Mouse (Mus musculus) right cerebral cortex, postnatal 4 days (tissue): ENCODE measurements around the gene Slc16a4.
"Not testable (repeated sequence)": the region's sequence is repeated elsewhere in the genome, so short reads cannot be mapped to it uniquely, and the experiment has no call there.

Experiments
- DNase-seq: peaks from one replicate; pipeline ENCODE4 v3.0.0-alpha.2; 2022

Slc16a4 gene

GRCm38 (mm10) chr3:107296917-107297316 lies 5.9 kb downstream of the Slc16a4 start:
- DNase-seq: not testable (repeated sequence)

GRCm38 (mm10) chr3:107317338-107317737 lies 26.3 kb downstream of the Slc16a4 start:
- DNase-seq: no peak

GRCm38 (mm10) chr3:107321141-107321540 lies 30.1 kb downstream of the Slc16a4 start:
- no peak for DNase-seq

- DNase-seq: no peak
Observed at GRCm38 (mm10) chr3:107321776-107322175, 30.7 kb downstream of the Slc16a4 start.

- DNase-seq: no peak
Observed at GRCm38 (mm10) chr3:107326442-107326841, 35.4 kb downstream of the Slc16a4 start.

- no peak for DNase-seq
Observed at GRCm38 (mm10) chr3:107330503-107331424, 39.7 kb downstream of the Slc16a4 start.

- no peak for DNase-seq
Observed at GRCm38 (mm10) chr3:107331746-107332126, 40.7 kb downstream of the Slc16a4 start.

GRCm38 (mm10) chr3:107332127-107332959 lies 41.3 kb downstream of the Slc16a4 start:
- peak; percentile 26 for DNase-seq

- DNase-seq: peak; percentile 86
Observed at GRCm38 (mm10) chr3:107332960-107333380, 41.9 kb downstream of the Slc16a4 start.

GRCm38 (mm10) chr3:107333381-107334201 lies 42.6 kb downstream of the Slc16a4 start, which contains the start of gene Rbm15:
Gene Rbm15, minus strand, starts transcription at chr3:107333673.
- peak; percentile 87 for DNase-seq

GRCm38 (mm10) chr3:107334202-107334934 lies 43.3 kb downstream of the Slc16a4 start:
- DNase-seq: no peak

GRCm38 (mm10) chr3:107343971-107344370 lies 52.9 kb downstream of the Slc16a4 start:
- DNase-seq: no peak

GRCm38 (mm10) chr3:107345033-107345725 lies 54.1 kb downstream of the Slc16a4 start:
- DNase-seq: no peak

- no peak for DNase-seq
Observed at GRCm38 (mm10) chr3:107349006-107349405, 58.0 kb downstream of the Slc16a4 start.

- DNase-seq: no peak
Observed at GRCm38 (mm10) chr3:107351706-107352105, 60.7 kb downstream of the Slc16a4 start.

- DNase-seq: no peak
Observed at GRCm38 (mm10) chr3:107355618-107356260, 64.7 kb downstream of the Slc16a4 start.

GRCm38 (mm10) chr3:107356964-107357441 lies 66.0 kb downstream of the Slc16a4 start:
- DNase-seq: peak; percentile 84

GRCm38 (mm10) chr3:107357700-107358234 lies 66.7 kb downstream of the Slc16a4 start:
- DNase-seq: no peak

- DNase-seq: no peak
Observed at GRCm38 (mm10) chr3:107360341-107360740, 69.3 kb downstream of the Slc16a4 start.
